Mouse (Mus musculus) left cerebral cortex, adult 9 months (tissue): Measurements from ENCODE around the gene Pjvk.
A peak's percentile ranks its signal among the peaks of the same experiment; 100 is the strongest.
"Not testable (repeated sequence)": the region's sequence is repeated elsewhere in the genome, so short reads cannot be mapped to it uniquely, and the experiment has no call there.

Experiments
- DNase-seq, 2 experiments: peaks; one replicate each; pipeline ENCODE4 v3.0.0; 2022; ENCODE audit warnings: low spot score in 2 of 2

Gene Pjvk

GRCm38 (mm10) chr2:76647883-76648570 is at the start of gene Pjvk, which contains the start of gene Prkra:
Gene Pjvk, plus strand, starts transcription at chr2:76648476.
Gene Prkra, minus strand, starts transcription at chr2:76648015.
- DNase-seq = peak; percentile 94

- no peak for DNase-seq
These were observed 49.1 kb upstream of the Pjvk start for GRCm38 (mm10) chr2:76599214-76599613.

GRCm38 (mm10) chr2:76602256-76602655 is 46.0 kb upstream of the Pjvk start:
- DNase-seq = no peak

- DNase-seq = peak in 1 of 2 experiments; percentile 8
These were observed 41.6 kb upstream of the Pjvk start for GRCm38 (mm10) chr2:76606704-76607103.

- DNase-seq = no peak
These were observed 37.8 kb upstream of the Pjvk start for GRCm38 (mm10) chr2:76610326-76611104.

GRCm38 (mm10) chr2:76611996-76612395 is 36.3 kb upstream of the Pjvk start:
- no peak for DNase-seq

GRCm38 (mm10) chr2:76618078-76618477 is 30.2 kb upstream of the Pjvk start:
- peak in 1 of 2 experiments; percentile 39 for DNase-seq

GRCm38 (mm10) chr2:76620188-76620587 is 28.1 kb upstream of the Pjvk start:
- no peak for DNase-seq

- no peak for DNase-seq
These were observed 26.6 kb upstream of the Pjvk start for GRCm38 (mm10) chr2:76621724-76622123.

GRCm38 (mm10) chr2:76622316-76622715 is 26.0 kb upstream of the Pjvk start:
- not testable (repeated sequence) for DNase-seq

GRCm38 (mm10) chr2:76630293-76630692 is 18.0 kb upstream of the Pjvk start:
- DNase-seq = no peak

GRCm38 (mm10) chr2:76631600-76631999 is 16.7 kb upstream of the Pjvk start:
- no peak for DNase-seq

GRCm38 (mm10) chr2:76639637-76640036 is 8.6 kb upstream of the Pjvk start:
- DNase-seq = no peak

GRCm38 (mm10) chr2:76643801-76644200 is 4.5 kb upstream of the Pjvk start:
- DNase-seq = no peak

- no peak for DNase-seq
These were observed 821 bp upstream of the Pjvk start for GRCm38 (mm10) chr2:76647441-76647869.

- no peak for DNase-seq
These were observed 428 bp downstream of the Pjvk start for GRCm38 (mm10) chr2:76648666-76649141.

GRCm38 (mm10) chr2:76653070-76653469 is 4.8 kb downstream of the Pjvk start:
- no peak for DNase-seq

- DNase-seq = no peak
These were observed 6.4 kb downstream of the Pjvk start for GRCm38 (mm10) chr2:76654646-76655045.

GRCm38 (mm10) chr2:76655444-76655843 is 7.2 kb downstream of the Pjvk start:
- no peak for DNase-seq

GRCm38 (mm10) chr2:76655982-76656381 is 7.7 kb downstream of the Pjvk start:
- DNase-seq = no peak

GRCm38 (mm10) chr2:76658551-76658950 is 10.3 kb downstream of the Pjvk start:
- no peak for DNase-seq

- no peak for DNase-seq
These were observed 11.1 kb downstream of the Pjvk start for GRCm38 (mm10) chr2:76659419-76659818.

GRCm38 (mm10) chr2:76665531-76665930 is 17.3 kb downstream of the Pjvk start:
- DNase-seq = no peak
